Mouse (Mus musculus): Measurements from ENCODE around the gene Tmem262.
"Not testable (repeated sequence)": the region's sequence is repeated elsewhere in the genome, so short reads cannot be mapped to it uniquely, and the experiment has no call there.

The Tmem262 gene

DNA sequence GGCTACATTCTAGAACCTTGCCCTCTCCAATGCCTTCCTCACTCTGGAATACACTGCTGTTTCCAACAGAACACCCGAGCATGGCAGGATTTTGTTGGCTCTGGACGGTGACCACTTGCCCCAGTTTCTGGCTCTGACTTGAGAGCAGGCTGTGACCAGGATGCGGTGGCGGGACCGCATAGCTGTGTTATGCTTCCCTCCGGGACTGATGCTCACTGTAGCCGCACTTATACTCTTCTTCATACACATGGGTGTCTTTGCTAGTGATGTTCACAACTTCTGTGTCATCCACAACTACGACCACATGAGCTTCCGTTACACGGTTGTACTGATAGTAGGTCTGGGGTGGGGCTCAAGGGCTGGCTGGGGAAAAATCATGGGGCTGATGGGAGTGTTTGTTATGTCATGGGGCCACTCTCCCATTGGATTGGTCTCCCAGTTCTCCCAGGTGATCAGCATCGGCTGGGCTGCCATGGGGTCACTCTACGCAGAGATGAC lies at the start of gene Tmem262:
Tmem262 (plus strand) TSS at position 51 of the 498 bp plus-strand sequence.
- no peak for DNase-seq

DNA sequence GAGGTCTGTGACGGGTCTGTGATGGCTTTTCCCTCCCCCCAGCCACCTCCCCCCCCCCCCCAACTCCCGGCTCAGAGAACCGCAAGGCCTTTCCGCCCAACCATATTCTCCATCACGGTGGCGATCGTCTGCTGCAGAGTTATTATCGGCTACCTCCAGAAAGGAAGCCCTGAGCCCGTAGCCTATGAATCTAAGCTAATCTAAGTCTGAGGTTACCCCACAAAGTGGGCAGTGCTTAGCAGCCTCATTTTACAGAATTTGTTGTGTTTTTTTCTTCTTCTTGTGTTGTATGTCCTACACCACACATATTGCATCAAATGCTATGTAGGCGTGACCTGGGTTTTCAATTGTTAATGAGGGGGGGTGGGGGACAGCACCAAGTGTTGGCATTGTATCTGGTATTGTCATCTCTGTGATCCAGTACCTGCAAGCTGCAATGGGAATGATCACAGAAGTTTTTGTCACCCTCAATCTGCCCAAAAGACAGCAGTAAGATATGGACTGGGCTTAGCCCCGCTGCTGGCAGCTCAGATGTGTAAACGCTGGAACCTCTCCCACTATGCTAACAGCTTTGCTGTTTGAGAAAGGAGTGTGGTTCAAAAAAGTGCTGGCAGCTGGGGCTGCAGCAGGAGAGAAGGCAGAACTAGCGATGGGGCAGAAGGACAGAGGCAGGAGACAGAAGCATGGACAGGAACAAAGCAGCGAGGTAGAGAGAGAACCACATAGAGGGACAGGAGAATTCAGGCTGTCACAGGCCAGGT lies 49.1 kb upstream of the Tmem262 start:
- DNase-seq, result no peak

DNA sequence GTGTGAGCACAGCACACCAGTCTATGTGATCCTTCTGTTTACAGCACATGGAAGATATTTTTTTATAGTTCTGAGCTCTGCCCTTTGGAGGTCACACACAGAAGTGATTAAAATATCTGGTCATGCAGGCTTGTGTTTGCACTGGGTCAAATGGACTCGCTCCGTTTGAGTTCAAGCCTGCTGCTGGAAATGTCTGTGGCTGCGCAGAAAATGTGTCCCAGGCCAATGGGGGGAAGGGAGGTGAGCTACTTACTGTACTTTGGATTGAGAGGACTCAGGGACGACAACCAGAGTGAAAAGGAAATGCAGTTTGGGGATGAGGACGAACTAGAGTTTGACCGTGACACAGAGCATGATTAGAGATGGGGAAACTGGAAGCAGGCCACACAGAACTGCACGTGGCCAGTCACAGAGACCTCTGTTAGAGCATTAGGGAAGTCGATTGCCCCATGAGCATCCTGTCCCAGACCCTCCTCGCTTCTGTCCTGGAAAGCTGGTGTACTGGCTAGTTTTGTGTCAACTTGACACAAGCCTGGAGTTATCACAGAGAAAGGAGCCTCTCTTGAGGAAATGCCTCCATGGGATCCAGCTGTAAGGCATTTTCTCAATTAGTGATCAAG lies 43.8 kb upstream of the Tmem262 start:
- DNase-seq, result no peak

DNA sequence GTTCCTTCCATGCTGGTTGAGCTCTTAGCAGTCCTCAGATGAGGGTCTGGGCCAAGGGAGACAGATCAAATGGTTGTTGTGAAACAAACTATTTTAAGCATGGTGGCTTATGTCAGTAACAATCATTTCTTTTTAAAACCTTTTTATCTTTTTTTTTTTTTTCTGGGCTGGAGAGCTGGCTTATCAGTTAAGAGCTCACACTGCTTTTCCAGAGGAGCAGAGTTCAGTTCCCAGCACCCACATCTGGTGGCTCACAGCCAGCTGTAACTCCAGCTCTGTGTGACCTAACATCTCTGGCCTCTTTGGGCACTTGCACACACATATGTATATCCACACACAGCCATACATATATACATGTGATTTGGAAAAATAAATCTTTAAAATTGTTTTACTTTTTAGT lies 42.1 kb upstream of the Tmem262 start:
- DNase-seq, result no peak

DNA sequence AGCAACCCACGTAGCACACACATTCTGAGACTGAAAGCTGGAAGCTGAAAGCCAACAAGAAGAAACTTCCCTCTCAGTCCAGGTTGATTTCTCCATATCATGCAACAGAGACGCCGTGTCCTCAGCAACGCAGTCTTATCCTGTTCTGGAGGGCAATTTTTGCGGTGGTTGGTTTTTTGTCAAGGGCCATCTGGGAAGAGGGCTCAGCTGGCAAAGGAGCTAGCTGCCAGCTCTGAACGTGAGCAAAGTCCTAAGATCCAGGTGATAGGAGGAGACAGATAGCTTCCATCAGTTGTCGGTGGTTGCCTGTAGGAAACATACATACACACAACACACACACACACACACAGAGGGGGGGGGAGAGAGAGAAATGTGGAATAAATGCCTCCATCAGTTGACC lies 41.5 kb upstream of the Tmem262 start:
- DNase-seq, result no peak

DNA sequence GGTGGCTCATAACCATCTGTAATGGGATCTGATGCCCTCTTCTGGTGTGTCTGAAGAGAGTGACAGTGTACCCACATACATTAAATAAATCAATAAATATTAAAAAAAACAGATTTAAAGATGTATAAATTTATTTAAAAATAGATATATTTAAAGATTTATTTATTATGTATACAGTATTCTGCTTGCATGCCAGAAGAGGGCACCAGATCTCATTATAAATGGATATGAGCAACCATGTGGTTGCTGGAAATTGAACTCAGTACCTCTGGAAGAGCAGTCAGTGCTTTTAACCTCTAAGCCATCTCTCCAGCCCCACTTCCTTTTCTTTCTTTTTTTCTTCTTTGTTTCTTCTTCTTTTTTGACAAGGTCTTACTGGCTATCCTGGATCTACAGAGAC lies 39.8 kb upstream of the Tmem262 start:
- no peak for DNase-seq

DNA sequence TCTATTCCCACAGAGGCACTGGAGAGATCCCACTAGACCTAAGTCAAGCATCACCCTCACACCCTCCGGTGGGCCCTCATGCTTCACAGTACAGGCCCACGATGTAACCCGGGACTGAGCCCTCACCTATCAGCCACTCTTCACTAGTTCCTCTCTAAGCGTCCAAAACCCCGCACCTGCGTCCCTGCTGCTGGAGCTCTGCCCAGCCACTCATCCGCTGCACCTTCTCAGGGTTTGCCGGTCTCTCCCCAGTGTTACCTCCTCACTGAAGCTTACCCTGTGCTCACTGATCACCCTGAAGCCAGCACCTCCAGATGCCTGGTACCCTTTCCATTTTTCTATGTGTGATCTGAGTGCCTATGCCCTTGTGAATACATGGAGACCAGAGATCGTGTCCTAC lies 37.5 kb upstream of the Tmem262 start:
- no peak for DNase-seq

DNA sequence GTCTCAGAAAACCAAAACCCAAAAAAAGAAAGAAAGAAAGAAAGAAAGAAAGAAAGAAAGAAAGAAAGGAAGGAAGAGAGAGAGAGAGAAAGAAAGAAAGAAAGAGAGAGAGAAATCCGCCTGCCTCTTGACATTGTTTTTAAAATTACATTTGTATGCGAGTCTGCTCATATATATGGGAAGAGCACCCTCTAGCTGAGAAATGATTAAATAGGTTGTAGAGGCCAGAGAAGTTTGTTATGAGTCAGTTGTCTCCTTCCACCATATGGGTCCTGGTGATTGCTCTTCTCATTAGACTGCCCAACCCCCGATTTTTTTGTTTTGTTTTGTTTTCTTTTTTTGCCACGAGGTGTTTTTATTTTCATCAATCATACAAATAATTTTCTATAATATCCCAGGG lies 35.7 kb upstream of the Tmem262 start:
- not testable (repeated sequence) for DNase-seq

DNA sequence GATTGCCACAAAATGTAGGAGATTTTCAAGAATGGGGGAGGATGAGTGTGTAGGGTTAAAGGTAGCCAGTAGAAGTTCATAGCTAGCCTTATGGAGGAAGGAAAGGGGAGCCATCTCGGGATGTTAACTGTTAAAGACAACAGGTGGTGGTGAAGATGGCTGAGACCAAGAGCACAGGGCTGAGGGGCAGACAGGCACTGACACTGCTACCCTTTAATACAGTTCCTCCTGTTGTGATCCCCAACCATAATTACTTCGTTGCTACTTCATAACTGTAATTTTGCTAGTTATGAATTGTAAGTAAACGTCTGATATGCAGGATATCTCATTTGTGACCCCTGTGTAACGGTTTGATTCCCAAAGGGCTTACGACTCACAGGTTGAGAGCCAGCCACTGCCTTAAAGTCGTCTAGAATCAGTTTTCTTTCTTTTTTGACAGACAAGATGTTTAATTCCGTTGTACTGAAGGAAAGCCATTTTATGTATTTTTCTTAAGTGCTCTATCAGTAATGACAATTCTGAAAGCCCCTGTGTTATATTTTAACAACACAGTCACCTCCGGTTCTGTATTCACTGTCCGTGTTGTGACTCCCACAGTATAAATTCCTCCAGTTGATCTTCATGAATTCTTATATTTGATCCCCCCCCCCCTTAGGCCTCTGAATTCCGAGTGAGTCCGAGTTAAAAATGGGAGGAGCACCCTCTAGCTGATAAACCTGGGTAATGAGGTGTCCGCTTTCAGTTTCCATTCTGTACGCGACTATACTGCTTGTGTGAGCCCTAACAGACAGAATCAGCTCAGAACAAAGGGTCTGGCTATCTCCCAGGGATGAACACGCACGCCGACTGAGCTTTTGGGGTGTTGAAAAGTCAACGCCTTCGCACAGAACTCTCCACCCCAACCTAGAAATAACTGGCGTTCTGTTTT lies 34.2 kb upstream of the Tmem262 start:
- DNase-seq, result no peak

DNA sequence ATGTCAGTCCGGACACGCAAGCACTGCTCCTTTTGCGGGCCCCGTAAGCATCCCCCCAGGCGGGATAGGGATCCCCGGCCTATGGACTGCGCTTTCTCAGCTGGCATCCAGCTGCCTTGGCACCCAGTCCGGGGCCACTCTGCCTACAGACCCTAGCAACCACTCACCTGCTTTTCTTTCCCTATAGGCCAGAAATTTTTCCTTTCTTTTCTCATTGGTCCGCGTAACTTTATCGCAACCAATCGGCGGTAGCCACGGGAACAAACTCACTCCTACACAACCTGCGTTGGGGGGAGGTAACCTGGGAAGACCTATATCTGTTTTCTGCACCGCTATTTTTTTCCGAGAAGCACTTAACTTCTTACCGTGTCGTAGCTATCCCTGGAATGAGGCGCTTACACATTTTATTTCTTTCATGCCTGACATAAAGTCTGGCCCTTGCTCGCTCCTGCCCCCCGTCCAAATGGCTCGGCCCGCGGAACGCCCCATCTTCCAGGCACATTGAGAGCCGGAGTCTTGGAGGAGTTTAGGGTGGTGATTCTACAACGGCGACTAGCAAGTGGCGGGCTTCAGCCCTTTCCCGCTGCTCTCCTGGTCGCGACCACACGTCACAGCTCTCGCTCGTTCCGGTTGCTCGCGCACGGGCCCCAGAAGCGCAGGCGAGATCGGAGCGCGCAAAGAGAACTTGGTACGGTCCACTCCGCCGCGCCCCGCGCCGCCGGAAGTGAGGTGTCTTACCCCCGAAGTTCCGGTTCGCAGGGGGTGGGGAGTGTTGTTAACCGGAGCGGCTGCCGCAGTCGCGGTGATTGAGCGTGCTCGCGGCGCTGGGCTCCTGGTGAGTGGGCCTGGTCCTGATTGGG lies 33.3 kb upstream of the Tmem262 start, which contains the start of gene Syvn1:
Syvn1 (plus strand) TSS at position 283 of the 860 bp plus-strand sequence.
- DNase-seq, result peak; percentile 92

DNA sequence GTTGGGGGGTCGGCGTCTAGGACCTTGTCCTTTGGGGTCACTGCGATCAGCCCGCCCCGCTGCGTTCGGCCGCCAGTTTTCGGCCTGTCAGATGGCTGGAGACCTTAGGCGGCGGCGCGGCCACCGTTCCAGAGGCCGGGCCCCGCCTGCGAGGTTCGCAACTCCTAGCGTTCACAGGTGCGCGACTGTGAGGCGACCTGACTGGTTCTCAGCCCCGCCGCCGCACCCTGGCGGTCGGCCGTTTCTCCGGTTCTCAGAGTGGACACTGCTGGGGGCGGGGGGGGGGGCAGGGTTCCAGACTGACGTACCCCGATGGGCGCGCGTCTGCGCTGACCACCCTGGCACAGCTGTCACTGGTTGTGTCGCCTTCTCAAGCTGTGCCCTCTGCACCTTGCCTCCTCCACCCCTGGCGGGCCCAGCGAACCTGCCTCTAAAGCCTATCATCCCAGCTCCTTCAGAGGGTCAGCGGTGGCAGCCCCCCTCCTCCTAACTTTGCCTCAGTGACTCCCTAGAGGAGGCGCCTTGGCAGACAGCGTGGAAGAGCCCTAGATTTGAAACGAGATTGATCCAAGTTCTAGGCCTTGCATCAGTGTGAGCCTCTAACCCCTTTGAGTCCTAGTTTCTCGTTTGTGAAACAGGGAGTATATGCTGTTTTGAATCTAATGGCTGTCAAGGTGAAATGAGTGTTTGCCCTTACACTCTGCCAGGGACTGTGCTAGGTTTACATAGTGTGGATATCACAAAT lies 32.5 kb upstream of the Tmem262 start:
- no peak for DNase-seq

DNA sequence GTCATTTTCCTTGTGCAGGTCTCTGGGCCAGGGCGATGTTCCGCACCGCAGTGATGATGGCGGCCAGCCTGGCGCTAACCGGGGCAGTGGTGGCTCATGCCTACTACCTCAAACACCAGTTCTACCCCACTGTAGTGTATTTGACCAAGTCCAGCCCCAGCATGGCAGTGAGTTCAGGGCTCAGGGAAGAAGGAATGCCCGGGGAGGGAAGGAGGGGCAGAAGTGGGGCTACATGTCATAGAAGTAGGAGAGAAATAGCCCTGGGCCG lies 32.0 kb upstream of the Tmem262 start:
- no peak for DNase-seq

DNA sequence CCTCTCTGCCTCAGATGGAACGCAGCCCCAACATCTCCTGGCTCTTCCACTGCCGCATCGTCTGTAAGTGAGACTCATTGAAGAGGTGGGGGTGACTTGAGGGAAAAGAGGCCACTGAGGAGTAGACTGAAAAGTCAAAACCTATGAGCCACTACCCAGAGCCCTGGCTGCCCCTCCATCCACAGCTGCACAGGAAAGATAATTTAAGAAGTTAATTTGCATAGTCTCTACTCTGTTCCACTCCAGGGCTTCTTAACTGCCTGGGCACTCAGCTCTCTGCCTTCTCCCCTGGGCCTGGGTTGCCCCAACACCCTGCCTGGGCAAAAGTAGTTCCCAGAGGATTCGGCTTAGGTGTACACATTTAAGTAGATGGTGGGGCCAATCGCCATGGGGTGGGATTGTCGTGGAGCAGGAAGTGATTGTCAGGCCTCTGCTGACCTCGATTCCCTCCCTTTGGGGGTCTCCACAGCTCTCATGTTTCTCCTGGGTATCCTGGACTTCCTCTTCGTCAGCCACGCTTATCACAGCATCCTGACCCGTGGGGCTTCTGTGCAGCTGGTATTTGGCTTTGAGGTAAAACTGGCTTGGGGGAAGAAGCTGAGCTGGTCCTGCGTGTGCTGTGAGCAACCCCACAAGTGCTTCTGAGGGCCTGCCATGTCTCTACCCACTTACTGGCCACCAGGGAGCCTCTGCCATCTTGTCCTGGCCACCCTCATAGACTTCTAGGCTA lies 31.0 kb upstream of the Tmem262 start:
- no peak for DNase-seq

DNA sequence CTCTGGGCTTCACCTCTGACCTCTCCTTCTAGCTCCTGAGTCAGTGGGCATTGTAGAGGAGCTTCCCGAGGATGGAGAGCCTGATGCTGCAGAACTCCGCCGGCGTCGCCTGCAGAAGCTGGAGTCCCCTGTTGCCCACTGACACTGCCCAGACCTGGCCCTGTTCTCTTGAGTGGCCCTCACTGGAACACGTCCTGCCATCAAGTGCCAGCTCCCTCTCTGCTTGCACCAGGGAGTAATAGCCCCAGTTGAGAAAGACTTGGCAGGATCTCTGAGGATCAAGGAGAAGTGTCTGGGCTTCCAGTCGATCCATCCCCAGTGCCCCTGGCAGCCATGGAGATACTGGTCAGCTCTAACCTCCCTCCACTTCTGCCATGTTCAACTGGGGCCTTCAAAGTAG lies 27.3 kb upstream of the Tmem262 start:
- no peak for DNase-seq

DNA sequence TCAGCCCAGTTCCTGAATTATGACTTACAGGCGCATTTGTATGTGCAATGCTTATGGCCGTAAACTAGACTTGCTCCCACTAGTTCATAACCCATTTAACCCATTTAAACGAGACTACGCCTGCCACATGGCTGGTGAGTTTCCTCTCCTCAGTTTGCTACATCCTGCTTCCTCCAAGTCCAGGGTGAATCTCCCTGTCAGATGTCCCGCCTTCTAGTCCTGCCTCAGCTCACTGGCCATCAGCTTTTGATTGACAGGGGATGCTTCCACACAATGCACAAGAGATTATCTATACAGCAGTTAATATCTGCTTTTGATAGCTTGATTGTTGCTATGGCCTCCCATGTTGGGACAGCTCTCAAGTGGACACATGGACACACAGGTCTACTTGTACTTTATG lies 25.5 kb upstream of the Tmem262 start:
- DNase-seq, result no peak

DNA sequence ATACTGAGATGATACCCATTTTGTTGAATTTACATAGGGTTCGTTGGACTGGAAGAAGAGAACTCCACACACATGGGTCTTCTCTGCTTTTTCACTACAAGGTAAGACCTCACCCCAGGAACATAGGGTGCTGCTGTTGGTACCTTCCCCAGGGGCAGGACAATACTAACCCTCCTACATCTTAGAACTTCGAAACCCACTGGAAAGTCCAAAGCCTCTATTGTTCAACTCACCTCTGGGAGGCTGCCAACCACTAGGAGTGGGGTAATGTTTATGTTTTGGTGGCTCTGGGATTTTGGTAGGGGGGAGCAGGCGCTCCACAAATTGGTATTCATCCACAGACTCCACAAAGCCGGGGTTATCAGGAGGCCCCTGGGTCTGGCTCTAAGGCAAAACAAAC lies 23.1 kb upstream of the Tmem262 start:
- DNase-seq, result no peak

DNA sequence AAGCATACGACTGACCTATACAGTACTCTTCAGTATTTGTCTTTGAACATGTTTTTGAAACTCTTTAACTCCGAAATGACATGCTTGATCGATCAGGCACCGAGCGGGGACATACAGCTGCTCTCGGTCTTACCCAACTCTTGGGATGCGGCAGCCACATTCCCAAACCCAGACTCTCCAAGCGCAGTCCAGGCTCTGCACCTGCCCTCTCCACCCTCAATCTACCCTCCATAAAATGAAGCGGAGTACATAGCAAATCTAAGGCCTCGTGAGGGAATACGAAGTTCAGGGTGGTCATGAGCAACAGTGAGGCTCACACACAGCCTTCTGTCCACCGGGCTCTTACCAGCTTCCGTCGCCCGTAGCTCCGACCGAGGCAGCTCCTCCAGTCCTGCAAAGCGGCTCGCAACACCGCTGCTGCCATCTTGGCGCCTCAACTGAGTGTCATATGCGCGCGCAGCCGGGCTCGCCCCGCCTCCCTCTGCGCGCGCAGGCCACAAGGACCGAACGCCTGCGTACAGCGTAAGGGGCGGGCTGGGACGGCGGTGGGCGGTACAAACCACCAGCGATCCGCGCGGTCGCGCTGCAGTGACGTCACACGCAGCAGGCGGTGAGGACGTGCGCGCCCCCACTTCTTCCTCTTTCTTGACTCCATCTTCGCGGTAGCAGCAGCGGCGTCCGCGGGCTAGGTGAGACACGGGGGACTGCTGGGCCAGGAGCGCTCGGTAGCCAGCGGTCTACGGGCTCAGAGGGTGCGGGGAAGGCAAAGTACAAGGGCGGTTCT lies 22.3 kb upstream of the Tmem262 start, which contains the start of the genes Mrpl49 and Fau:
Mrpl49 (minus strand) TSS at position 473 of the 784 bp plus-strand sequence.
Fau (plus strand) TSS at position 532 of the 784 bp plus-strand sequence.
- DNase-seq, result peak; percentile 99

DNA sequence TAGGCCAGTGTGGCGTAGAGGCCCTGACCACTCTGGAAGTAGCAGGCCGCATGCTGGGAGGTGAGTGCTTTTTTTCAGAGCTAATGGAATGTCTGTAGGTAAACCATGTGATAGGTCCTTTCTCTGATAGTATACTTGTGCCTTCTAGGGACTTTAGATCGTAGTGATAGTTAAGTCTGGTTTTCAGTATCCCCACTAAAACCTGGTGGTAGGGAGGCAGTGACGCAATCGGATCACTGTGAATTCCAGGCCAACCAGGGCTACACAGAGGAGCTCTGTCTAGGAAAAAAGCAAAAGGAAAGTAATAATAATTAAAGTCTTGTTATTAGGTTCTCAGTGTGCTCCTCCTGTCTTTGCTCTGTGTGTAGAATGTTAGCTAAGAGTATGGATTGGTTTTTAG lies 21.3 kb upstream of the Tmem262 start:
- no peak for DNase-seq

DNA sequence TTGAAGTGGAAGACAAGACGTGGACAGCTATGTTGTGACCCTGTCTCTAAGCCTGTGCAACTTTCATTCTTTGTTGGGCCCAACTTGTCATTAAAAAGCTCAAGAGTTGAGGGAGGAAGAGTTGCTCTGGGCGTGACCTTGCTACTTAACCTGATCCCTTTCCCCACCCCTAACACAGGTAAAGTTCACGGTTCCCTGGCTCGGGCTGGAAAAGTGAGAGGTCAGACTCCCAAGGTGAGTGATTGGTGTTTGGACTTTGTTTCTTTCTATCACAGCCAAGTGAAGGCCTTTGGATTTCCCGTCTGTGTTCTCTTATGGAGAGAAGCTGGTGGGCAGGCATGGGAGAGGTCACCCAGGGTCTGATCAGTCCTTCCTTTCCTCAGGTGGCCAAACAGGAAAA lies 20.9 kb upstream of the Tmem262 start:
- no peak for DNase-seq

DNA sequence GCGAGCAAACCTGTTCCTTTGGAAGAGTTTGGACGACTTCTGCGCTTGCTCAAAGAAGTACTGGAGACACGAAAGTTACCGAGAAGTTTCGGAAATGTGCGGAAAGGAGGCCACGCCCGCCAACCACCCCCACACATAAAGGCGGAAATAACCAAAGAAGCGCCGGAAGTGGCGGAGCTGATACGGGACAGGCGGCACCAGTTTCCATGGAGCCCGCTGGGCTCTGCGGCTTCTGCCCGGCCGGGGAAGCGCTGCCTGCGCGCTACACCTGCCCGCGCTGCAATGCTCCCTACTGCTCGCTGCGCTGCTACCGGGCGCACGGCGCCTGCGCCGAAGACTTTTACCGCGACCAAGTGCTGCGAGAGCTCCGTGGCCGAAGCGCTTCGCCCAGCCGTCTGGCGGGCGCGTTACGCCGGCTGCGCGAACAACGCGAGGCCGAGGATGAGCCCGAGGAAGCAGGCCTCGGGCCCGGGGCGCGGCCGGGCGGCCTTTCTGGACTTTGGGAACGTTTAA lies 18.8 kb upstream of the Tmem262 start, which contains the start of gene Znhit2:
Znhit2 (plus strand) TSS at position 172 of the 513 bp plus-strand sequence.
- peak; percentile 95 for DNase-seq
